Mouse (Mus musculus): Measurements from ENCODE around the gene Ppox. TPM values are rescaled to one million over a fixed set of nuclear protein-coding genes. Genes with fewer than 3 reads are reported as not detected.

The Ppox gene
- total RNA-seq, 2 experiments from 2014 or later: 31.2 to 42.1 TPM

DNA sequence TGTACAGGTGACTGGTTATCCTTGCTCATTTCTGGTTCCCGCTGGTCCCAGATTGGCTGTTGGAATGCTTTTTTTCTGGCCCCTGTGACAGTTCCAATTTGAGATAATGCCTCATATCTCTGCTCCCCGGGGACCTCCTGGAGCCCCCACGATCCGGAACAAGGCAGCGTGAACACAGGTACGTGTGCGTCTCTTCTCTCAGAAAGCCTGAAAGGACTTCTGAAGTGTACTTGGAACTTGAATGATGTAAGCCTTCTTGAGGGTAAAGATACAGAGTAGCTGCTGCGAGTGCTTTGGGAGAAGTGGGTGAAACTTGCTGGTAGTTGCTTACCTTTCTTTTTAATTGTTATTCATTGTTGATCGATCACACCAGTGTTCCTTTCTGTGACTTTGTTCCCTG is 9.8 kb downstream of the Ppox start:
- no peak overlapping the region for H3K27ac ChIP-seq
- TF ChIP-seq CTCF (conservative IDR thresholded peaks at IDR 0.05): no peak
- DNase-seq (ENCODE audit: low spot score in 2 of 2): no peak
- peak overlapping the region; percentile 81 for H3K4me3 ChIP-seq

DNA sequence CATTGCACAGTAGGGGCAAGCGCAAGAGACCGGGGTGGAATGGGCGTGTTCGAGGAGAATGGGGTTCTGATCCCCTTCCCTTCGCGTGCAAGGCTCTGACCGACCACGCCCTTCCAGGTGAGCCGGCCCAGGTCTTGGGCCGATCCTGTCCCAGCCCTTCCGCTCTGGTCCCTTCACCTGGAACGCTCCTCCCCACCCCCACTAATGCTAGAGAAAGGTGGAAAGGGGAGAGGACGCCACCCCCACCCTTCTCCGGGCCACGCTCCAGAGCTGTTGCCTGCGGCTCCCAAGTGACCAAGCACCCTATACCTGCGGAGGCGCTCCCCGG is 10.4 kb downstream of the Ppox start:
- TF ChIP-seq CTCF (conservative IDR thresholded peaks at IDR 0.05): no peak
- DNase-seq (ENCODE audit: low spot score in 2 of 2): no peak
- Histone ChIP-seq H3K4me3 (peak overlapping the region; percentile 81), H3K27ac (peak overlapping the region; percentile 88)

DNA sequence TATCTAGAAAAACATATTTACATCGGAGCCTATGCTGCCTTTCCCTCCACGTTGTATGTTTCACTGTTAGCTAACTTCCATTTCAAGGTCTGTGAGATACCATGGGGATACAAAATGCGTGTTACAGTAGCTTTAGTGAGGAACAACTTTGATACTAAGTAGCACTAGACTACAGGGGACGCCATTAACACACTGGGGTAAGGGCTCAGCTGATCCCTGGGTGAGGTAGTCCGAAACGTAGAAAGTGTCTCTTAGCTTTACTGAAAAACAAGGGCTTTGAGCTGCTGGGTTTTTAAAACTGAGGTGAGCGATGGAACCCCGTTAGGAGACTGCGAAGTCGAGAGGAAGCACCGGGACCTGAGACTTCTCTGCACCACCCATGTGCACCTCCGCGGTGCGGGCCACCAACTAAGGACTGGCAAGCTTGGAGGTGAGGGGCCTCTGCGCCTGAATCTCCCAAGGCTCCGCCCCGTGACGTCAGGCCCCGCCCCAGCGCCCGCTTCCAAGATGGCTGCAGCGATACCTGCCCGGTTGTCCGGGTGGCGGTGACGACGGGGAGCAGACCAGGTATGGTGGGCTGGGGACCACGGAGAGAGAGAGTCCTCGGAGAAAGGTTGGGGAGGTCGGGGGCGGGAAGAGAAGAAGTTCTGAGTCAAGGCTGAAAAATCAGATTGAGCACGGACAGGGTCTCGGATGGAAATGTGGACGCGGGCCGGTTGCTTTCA is 11.0 kb downstream of the Ppox start, which contains the start of gene B4galt3:
B4galt3 (plus strand) TSS at position 481 of the 725 bp plus-strand sequence.
- DNase-seq (ENCODE audit: low spot score in 2 of 2): peak; percentile 94 to 97
- no peak for TF ChIP-seq CTCF (conservative IDR thresholded peaks at IDR 0.05)
- Histone ChIP-seq H3K4me3 (peak within 1 kb of the TSS; percentile 81), H3K27ac (peak within 1 kb of the TSS; percentile 88)

DNA sequence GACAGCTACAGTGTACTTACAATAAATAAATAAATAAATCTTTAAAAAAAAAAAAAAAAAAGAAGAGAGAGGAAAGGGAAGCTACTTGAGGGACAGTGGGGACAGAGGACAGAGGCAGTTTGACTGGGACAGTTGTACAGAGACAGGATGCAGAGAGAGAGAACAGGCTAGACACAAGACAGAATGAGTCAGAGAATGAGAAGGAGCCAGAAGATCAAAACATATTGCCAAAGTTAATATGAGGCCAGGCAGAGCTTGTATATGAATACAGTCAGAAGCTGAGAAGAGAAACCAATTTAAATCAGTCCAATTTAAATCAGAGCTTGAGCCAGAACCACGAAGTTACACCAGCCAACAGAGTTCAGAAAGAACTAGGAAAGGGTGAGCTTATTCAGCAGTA is 12.6 kb downstream of the Ppox start:
- TF ChIP-seq CTCF (conservative IDR thresholded peaks at IDR 0.05): no peak
- Histone ChIP-seq H3K27ac (no peak overlapping the region; the same call in 1 of the 2 replicates), H3K4me3 (no peak overlapping the region)
- DNase-seq (ENCODE audit: low spot score in 2 of 2): no peak

DNA sequence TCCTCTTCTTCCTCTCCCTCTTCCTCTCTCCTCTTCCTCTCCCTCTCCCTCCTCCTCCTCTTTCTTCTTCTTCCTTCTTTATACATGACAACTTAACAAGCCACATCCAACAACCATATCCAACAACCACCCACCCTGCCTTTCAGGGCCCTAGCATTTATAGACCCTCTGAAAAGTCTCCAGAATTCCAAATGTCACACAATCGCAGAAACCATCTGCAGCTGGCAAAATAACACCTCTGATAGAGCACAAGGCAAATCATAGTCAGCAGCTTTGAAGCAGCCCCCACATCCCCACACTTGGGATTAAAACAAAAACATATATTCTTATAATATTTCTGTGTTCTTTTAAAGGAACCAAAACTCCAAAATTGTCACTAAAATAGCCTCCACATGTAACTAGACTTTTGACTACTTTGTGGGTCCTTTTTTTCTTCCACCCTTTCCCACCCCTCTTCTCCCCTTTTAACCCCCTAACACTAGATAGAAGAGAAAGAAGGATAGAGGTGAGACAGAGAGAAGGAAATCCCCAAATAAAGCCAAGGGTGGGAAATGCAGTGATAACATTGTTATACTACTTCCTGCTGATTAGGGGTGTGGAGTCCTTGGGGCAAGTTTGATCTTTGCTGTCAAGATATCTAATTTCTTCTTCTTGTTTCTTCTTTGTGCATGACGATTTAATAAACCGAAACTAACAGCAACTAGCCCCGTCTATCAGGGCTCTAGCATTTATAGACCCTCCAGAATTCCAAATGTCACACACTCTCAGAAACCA is 14.8 kb downstream of the Ppox start:
- Histone ChIP-seq H3K4me3 (no peak overlapping the region), H3K27ac (no peak overlapping the region)
- TF ChIP-seq CTCF (conservative IDR thresholded peaks at IDR 0.05): no peak
- DNase-seq (ENCODE audit: low spot score in 2 of 2): no peak

DNA sequence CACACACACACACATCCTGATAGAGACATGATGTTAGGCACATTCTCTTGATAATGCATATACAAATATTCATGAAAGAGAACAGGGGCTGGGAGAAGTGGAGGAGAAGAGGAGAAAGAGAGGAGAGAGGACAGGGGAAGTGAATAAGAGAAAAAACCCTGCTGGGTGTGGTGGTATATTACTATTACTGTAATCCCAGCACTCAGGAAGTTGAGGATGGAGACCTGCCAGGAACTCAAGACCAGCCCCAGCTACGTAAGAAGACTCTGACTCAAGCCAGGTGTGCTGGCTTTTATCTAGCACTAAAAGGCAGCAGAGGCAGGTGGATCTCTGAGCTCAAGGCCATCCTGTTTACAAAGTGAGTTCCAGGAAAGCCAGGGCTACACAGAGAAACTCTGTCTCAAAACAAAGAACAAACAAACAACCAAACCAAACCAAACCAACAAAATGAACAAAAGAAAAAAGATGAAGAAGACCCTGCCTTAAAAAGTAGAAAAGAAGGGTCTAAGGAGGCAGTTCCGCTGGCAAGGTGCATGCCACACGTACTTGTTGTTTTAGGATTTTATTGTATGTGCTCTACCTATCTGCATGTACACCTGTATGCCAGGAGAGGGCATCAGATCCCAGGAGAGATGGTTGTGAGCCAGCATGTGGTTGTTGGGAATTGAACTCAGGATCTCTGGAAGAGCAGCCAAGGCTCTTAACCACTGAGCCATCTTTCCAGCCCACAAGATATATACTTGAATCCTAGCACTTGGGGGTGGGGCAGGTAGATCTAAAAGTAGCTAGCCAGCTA is 17.1 kb downstream of the Ppox start:
- DNase-seq (ENCODE audit: low spot score in 2 of 2): no peak
- Histone ChIP-seq H3K4me3 (no peak overlapping the region), H3K27ac (peak overlapping the region; percentile 93)
- TF ChIP-seq CTCF (conservative IDR thresholded peaks at IDR 0.05): peak; percentile 47

DNA sequence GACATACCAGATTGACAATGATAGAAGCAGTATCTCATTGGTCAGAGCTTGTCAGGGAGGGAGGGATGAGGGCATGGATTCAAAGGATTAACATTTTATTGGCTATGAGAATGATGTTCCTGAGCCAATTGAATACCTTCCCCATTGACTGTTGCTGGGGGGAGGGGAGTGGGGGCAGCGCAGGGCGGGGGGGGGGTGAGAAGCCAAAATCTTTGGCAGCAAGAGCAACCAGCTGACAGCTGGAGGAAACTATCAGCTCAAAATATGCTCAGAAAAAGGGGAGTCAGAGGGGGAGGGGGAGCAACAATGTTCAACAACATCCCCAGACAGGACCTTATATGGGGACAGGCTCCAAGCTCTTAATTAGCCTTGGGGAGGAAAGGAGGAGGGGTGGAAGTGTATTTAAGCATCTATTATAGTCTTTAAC is 17.8 kb downstream of the Ppox start:
- Histone ChIP-seq H3K27ac (peak overlapping the region; percentile 93), H3K4me3 (no peak overlapping the region)
- TF ChIP-seq CTCF (conservative IDR thresholded peaks at IDR 0.05): no peak
- DNase-seq (ENCODE audit: low spot score in 2 of 2): peak; percentile 66 to 79

DNA sequence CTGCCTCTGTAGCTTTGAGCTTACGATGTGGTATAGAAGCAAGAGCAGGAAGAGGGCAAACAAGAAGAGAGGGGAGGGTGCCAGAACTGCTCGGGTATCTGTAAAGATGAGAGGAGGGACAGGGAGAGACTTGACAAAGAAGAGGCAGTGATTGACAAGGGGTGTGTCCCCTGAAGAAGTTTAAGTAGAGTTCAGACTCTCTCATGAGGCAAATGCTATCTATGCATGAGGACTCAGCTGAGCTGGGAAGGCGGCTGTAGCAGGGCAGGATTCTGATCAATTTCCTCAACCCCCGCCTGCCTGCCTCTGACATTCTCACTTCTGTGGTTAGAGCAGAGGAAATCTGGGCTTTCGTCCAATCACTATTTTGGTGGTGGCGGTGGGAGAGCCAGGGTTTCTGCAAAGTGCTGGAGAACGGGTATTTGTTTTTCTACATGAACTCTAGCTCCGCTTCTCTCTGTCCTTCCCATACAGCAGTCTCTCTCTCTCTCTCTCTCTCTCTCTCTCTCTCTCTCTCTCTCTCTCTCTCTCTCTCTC is 18.3 kb downstream of the Ppox start:
- peak overlapping the region; percentile 34; the same call in 1 of the 2 replicates for H3K4me3 ChIP-seq
- no peak for TF ChIP-seq CTCF (conservative IDR thresholded peaks at IDR 0.05)
- DNase-seq (ENCODE audit: low spot score in 2 of 2): peak; percentile 84 to 92
- H3K27ac ChIP-seq: peak overlapping the region; percentile 93

DNA sequence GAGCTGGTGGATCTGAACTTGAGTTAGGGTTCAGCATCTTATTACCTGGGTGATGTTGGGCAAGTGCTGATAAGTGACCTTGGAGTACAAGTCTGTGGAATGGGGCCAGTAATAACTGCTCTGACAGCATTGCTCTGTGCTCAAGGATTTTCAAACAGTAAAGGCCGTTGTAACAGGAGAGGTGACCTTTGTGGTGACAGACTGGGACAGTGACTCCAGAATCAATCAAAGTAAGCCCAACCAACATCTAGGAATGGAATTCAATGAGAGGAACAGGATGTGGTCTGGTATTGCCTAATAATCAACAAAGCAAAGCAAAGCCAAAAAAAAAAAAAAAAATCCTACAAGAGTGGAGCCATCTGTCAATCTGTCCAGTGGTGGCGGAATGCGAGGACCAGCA is 20.7 kb downstream of the Ppox start:
- no peak overlapping the region for H3K4me3 ChIP-seq
- no peak overlapping the region; the same call in 1 of the 2 replicates for H3K27ac ChIP-seq
- TF ChIP-seq CTCF (conservative IDR thresholded peaks at IDR 0.05): no peak
- DNase-seq (ENCODE audit: low spot score in 2 of 2): no peak

DNA sequence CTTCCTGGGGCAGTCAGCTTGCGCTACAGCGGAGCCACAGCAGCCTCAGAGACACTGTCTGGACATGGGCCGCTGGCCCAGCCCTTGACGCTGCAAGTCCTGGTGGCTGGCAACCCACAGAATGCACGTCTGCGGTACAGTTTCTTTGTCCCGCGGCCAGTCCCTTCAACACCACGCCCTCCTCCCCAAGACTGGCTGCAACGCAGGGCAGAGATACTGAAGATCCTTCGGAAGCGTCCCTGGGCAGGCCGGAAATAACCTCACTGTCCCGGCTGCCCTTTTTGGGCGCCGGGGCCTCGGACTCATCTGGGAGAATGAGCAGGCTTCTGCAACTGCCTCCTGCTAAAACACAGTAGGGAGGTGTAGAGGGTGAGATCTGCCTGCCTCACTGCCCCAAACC is 22.1 kb downstream of the Ppox start:
- no peak for TF ChIP-seq CTCF (conservative IDR thresholded peaks at IDR 0.05)

DNA sequence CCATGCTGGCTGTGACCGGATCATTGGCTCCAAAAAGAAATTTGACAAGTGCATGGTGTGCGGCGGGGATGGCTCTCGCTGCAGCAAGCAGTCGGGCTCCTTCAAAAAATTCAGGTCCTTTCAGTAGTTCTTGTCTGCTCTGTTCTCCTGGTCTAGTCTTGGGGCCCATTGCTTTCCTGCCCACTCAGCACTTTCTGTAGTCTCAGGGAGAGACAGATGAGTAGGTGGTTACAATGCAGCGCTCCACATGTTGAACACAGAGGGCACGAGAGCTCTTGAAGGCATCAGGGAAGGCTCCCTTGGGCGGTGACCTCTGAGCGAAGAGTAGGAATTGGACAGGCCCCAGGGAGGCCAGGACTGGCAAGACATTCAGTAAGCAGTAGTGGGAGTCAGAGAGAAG is 23.2 kb downstream of the Ppox start:
- H3K4me3 ChIP-seq: no peak overlapping the region

More for the DNA sequence above, 22.1 kb downstream of the Ppox start:
- DNase-seq (ENCODE audit: low spot score in 2 of 2): no peak
- Histone ChIP-seq H3K27ac (no peak overlapping the region), H3K4me3 (no peak overlapping the region)

DNA sequence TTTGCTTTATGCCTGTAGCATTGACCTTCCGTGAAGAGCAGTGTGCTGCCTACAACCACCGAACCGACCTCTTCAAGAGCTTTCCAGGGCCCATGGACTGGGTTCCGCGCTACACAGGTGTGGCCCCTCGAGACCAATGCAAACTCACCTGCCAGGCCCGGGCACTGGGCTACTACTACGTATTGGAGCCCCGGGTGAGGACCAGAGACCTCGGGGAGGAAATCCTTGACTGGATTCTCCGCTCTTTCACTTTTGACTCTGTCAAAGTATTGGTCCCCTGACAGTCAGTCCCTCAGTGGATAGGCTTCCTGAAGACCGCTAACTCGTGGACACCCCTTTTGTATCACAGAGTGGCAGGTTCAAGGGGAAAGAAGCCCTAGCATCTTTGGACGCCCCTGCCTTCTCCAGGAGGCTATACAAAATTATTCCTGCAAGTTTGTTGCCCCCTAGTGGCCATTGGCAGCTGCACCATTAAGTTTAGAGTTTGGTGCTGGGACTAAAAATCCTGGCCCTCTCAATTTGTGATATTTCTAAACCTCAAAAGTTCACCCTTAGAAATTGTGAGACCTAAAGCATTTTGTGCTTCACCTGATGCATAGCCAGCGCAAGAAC is 23.9 kb downstream of the Ppox start:
- DNase-seq (ENCODE audit: low spot score in 2 of 2): peak; percentile 59 to 74
- Histone ChIP-seq H3K27ac (no peak overlapping the region), H3K4me3 (no peak overlapping the region)
- TF ChIP-seq CTCF (conservative IDR thresholded peaks at IDR 0.05): peak; percentile 95

More for the DNA sequence above, 23.2 kb downstream of the Ppox start:
- no peak overlapping the region for H3K27ac ChIP-seq
- no peak for DNase-seq (ENCODE audit: low spot score in 2 of 2)
- TF ChIP-seq CTCF (conservative IDR thresholded peaks at IDR 0.05): no peak

Data from layer of hippocampus, adult 2 months (tissue).